Mouse (Mus musculus): ENCODE results near the gene Fgfr2. TPM values are rescaled to one million over a fixed set of nuclear protein-coding genes. Genes with fewer than 3 reads are reported as not detected.
"Not testable (repeated sequence)": the region's sequence is repeated elsewhere in the genome, so short reads cannot be mapped to it uniquely, and the experiment has no call there.

Fgfr2 gene
- polyA plus RNA-seq, 1 experiment from 2014 or later: 24.1 TPM

GRCm38 (mm10) chr7:132442133-132442763, 680.9 kb downstream of the Fgfr2 start:
- H3K9ac ChIP-seq (ENCODE audit: low read depth, low read length); H3K9me3 ChIP-seq (ENCODE audit: control insufficient read depth, low read length); H3K4me1 ChIP-seq (ENCODE audit: control insufficient read depth, insufficient read depth, low read depth, low read length); H3K27ac ChIP-seq (ENCODE audit: low read depth, low read length); H3K36me3 ChIP-seq (ENCODE audit: control insufficient read depth, insufficient read depth, low read length); H3K4me3 ChIP-seq (ENCODE audit: low read length); H3K4me2 ChIP-seq (ENCODE audit: low read length); H3K27me3 ChIP-seq (replicated peaks; ENCODE audit: control insufficient read depth, insufficient read depth, low read length); ATAC-seq: not testable (repeated sequence)
- 86% methylated on average over 3 of the region's 3 CpGs for WGBS

GRCm38 (mm10) chr7:132439916-132440315, 683.2 kb downstream of the Fgfr2 start:
- H3K4me1 ChIP-seq (ENCODE audit: control insufficient read depth, insufficient read depth, low read depth, low read length): no peaks in the 10 kb centered on the region
- no peaks in the 10 kb centered on the region for H3K9me3 ChIP-seq (ENCODE audit: control insufficient read depth, low read length)
- H3K27me3 ChIP-seq (replicated peaks; ENCODE audit: control insufficient read depth, insufficient read depth, low read length): no peaks in the 10 kb centered on the region
- no peak overlapping the region for H3K4me3 ChIP-seq (ENCODE audit: low read length)
- H3K4me2 ChIP-seq (ENCODE audit: low read length): no peak overlapping the region
- H3K9ac ChIP-seq (ENCODE audit: low read depth, low read length): no peak overlapping the region
- WGBS: 80% methylated on average over 6 of the region's 6 CpGs
- no peak overlapping the region for H3K27ac ChIP-seq (ENCODE audit: low read depth, low read length)
- no peak for ATAC-seq
- no peaks in the 10 kb centered on the region for H3K36me3 ChIP-seq (ENCODE audit: control insufficient read depth, insufficient read depth, low read length)

DNA sequence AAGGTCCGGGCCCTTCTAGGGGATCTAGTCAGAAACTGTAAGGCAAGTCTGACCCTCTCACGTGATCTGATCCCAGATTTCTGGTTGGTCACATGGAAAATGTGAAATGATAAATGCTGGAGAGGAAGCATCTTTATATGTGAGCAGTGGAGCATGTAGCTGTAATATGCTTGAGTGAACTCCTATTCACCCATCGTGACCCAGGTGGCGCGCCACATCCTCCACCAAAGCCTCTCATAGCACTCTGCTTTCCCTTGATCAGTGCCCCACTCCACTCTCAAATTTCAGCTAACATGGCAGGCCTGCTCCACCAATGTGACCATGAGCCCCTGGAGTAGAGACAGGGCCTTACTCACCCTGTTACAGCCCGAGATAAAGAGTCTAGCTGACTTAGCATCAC, 685.1 kb downstream of the Fgfr2 start:
- H3K9ac ChIP-seq (ENCODE audit: low read depth, low read length): no peak overlapping the region
- no peak for ATAC-seq
- no peaks in the 10 kb centered on the region for H3K27me3 ChIP-seq (replicated peaks; ENCODE audit: control insufficient read depth, insufficient read depth, low read length)
- no peak overlapping the region for H3K4me3 ChIP-seq (ENCODE audit: low read length)
- no peaks in the 10 kb centered on the region for H3K4me1 ChIP-seq (ENCODE audit: control insufficient read depth, insufficient read depth, low read depth, low read length)
- no peak overlapping the region for H3K4me2 ChIP-seq (ENCODE audit: low read length)
- no peak overlapping the region for H3K27ac ChIP-seq (ENCODE audit: low read depth, low read length)
- H3K9me3 ChIP-seq (ENCODE audit: control insufficient read depth, low read length): no peaks in the 10 kb centered on the region
- 58% methylated on average over 6 of the region's 6 CpGs for WGBS
- H3K36me3 ChIP-seq (ENCODE audit: control insufficient read depth, insufficient read depth, low read length): no peaks in the 10 kb centered on the region

DNA sequence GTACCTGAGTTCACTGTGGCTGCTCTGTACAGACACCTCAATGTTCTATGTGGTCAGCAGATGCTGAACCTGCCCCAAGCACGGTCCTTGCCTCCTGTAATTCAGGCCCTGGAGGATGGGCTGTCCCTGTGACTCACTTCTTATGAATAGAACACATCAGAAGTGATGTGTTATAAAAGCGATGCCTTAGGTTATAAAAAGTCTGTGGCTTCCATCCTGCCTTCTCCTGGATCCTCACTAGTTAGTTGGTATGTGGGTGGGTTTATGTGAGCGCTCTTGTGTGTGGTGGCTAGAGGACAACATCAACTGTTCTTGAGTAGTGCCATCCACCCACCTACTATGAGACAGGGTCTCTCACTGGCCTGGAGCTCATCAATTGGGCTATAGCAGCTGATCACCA, 685.7 kb downstream of the Fgfr2 start:
- no peaks in the 10 kb centered on the region for H3K27me3 ChIP-seq (replicated peaks; ENCODE audit: control insufficient read depth, insufficient read depth, low read length)
- H3K4me2 ChIP-seq (ENCODE audit: low read length): no peak overlapping the region
- H3K9ac ChIP-seq (ENCODE audit: low read depth, low read length): no peak overlapping the region
- H3K4me1 ChIP-seq (ENCODE audit: control insufficient read depth, insufficient read depth, low read depth, low read length): no peaks in the 10 kb centered on the region
- H3K4me3 ChIP-seq (ENCODE audit: low read length): no peak overlapping the region
- 93% methylated on average over 3 of the region's 3 CpGs for WGBS
- H3K36me3 ChIP-seq (ENCODE audit: control insufficient read depth, insufficient read depth, low read length): no peaks in the 10 kb centered on the region
- no peak for ATAC-seq
- no peaks in the 10 kb centered on the region for H3K9me3 ChIP-seq (ENCODE audit: control insufficient read depth, low read length)
- H3K27ac ChIP-seq (ENCODE audit: low read depth, low read length): no peak overlapping the region

GRCm38 (mm10) chr7:132435486-132436055, 687.6 kb downstream of the Fgfr2 start:
- 81% methylated on average over 8 of the region's 8 CpGs for WGBS

GRCm38 (mm10) chr7:132429324-132429723, 693.8 kb downstream of the Fgfr2 start:
- Histone ChIP-seq H3K27me3 (replicated peaks; ENCODE audit: control insufficient read depth, insufficient read depth, low read length) (no peaks in the 10 kb centered on the region), H3K4me3 (ENCODE audit: low read length) (no peak overlapping the region), H3K9me3 (ENCODE audit: control insufficient read depth, low read length) (no peaks in the 10 kb centered on the region), H3K36me3 (ENCODE audit: control insufficient read depth, insufficient read depth, low read length) (no peaks in the 10 kb centered on the region), H3K27ac (ENCODE audit: low read depth, low read length) (no peak overlapping the region), H3K4me1 (ENCODE audit: control insufficient read depth, insufficient read depth, low read depth, low read length) (peaks cover 4% of the 10 kb centered on the region; the same call in 1 of the 2 replicates), H3K9ac (ENCODE audit: low read depth, low read length) (no peak overlapping the region), H3K4me2 (ENCODE audit: low read length) (no peak overlapping the region)
- WGBS: 28% methylated on average over 4 of the region's 4 CpGs
- 0 out of 2 replicates have a peak, but pooled peaks have one; percentile 54 for ATAC-seq

More at GRCm38 (mm10) chr7:132435486-132436055, 687.6 kb downstream of the Fgfr2 start:
- Histone ChIP-seq H3K27ac (ENCODE audit: low read depth, low read length) (no peak overlapping the region), H3K36me3 (ENCODE audit: control insufficient read depth, insufficient read depth, low read length) (no peaks in the 10 kb centered on the region), H3K9me3 (ENCODE audit: control insufficient read depth, low read length) (no peaks in the 10 kb centered on the region), H3K4me1 (ENCODE audit: control insufficient read depth, insufficient read depth, low read depth, low read length) (no peaks in the 10 kb centered on the region), H3K27me3 (replicated peaks; ENCODE audit: control insufficient read depth, insufficient read depth, low read length) (no peaks in the 10 kb centered on the region), H3K9ac (ENCODE audit: low read depth, low read length) (no peak overlapping the region), H3K4me2 (ENCODE audit: low read length) (no peak overlapping the region), H3K4me3 (ENCODE audit: low read length) (no peak overlapping the region)
- ATAC-seq: no peak

DNA sequence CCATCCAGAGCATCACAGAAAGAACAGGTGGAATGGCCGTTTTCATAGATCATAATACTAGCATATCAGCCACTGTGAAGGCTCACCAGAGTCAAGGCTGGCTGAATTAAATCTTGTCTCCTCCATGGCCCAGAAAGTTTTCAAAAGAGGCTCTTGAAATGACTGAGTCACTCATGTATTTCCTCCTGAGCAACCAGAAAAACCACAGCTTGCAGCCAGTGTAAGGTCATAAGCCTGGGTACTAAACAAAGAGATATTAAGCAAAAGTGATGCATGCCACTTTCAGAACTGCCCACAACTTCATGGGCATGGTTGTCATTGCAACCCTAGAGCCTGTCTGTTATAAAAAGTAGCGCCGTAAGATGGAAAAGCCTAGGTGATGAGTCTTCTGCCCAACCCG, 694.8 kb downstream of the Fgfr2 start:
- Histone ChIP-seq H3K27ac (ENCODE audit: low read depth, low read length) (no peak overlapping the region), H3K36me3 (ENCODE audit: control insufficient read depth, insufficient read depth, low read length) (no peaks in the 10 kb centered on the region), H3K4me3 (ENCODE audit: low read length) (no peak overlapping the region), H3K4me2 (ENCODE audit: low read length) (no peak overlapping the region), H3K27me3 (replicated peaks; ENCODE audit: control insufficient read depth, insufficient read depth, low read length) (no peaks in the 10 kb centered on the region), H3K9ac (ENCODE audit: low read depth, low read length) (no peak overlapping the region), H3K9me3 (ENCODE audit: control insufficient read depth, low read length) (no peaks in the 10 kb centered on the region), H3K4me1 (ENCODE audit: control insufficient read depth, insufficient read depth, low read depth, low read length) (peaks cover 4% of the 10 kb centered on the region; the same call in 1 of the 2 replicates)
- no peak for ATAC-seq
- WGBS: 91% methylated on average over 4 of the region's 4 CpGs

- Histone ChIP-seq H3K4me1 (ENCODE audit: control insufficient read depth, insufficient read depth, low read depth, low read length) (peaks cover 4% of the 10 kb centered on the region; the same call in 1 of the 2 replicates), H3K9ac (ENCODE audit: low read depth, low read length) (no peak overlapping the region), H3K27ac (ENCODE audit: low read depth, low read length) (no peak overlapping the region), H3K36me3 (ENCODE audit: control insufficient read depth, insufficient read depth, low read length) (no peaks in the 10 kb centered on the region), H3K9me3 (ENCODE audit: control insufficient read depth, low read length) (no peaks in the 10 kb centered on the region), H3K4me3 (ENCODE audit: low read length) (no peak overlapping the region), H3K27me3 (replicated peaks; ENCODE audit: control insufficient read depth, insufficient read depth, low read length) (no peaks in the 10 kb centered on the region), H3K4me2 (ENCODE audit: low read length) (no peak overlapping the region)
- WGBS: 47% methylated on average over 5 of the region's 5 CpGs
- no peak for ATAC-seq
These were observed 697.1 kb downstream of the Fgfr2 start for GRCm38 (mm10) chr7:132426069-132426468.

DNA sequence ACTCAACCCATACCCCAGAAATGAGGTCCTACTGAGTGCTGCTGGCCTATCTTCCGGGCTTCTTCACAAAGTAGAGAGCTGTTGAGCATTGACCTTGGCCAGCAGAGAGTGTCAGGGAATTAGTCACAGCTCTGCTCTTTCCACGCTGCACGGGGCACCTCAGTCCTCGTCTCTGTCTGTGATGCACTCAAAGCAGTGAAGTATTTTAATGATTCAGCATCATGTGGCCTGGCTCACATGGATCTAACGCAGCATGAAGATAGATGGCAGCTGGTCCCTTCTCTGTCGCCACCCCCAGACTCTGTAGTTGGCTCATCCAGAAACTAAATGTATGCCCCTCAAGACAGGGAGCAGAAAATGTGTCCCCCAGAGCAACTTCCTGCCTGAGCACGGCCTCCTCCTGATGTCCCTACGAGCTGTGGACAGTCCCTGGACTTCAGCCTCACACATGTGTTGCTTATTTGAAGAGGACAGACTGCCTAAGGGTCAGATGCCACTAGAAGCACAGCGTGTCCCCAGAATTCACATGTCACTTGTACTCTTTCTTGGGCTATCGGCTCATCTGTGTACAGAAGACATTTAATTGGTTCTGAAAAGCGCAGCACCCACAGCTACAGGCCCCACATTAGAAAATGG, 697.7 kb downstream of the Fgfr2 start:
- no peak overlapping the region for H3K4me3 ChIP-seq (ENCODE audit: low read length)
- 40% methylated on average over 11 of the region's 11 CpGs for WGBS
- no peak overlapping the region for H3K4me2 ChIP-seq (ENCODE audit: low read length)
- no peak overlapping the region for H3K27ac ChIP-seq (ENCODE audit: low read depth, low read length)
- H3K9me3 ChIP-seq (ENCODE audit: control insufficient read depth, low read length): no peaks in the 10 kb centered on the region
- no peaks in the 10 kb centered on the region for H3K36me3 ChIP-seq (ENCODE audit: control insufficient read depth, insufficient read depth, low read length)
- H3K9ac ChIP-seq (ENCODE audit: low read depth, low read length): no peak overlapping the region
- H3K27me3 ChIP-seq (replicated peaks; ENCODE audit: control insufficient read depth, insufficient read depth, low read length): no peaks in the 10 kb centered on the region
- no peak for ATAC-seq
- H3K4me1 ChIP-seq (ENCODE audit: control insufficient read depth, insufficient read depth, low read depth, low read length): peaks cover 4% of the 10 kb centered on the region; the same call in 1 of the 2 replicates
